Mouse (Mus musculus) frontal cortex, postnatal 10 days (tissue): ENCODE data around the gene Bsph2.

ENCODE experiments used
- DNase-seq, 2 experiments: peaks; one replicate each; pipeline ENCODE4 v3.0.0; 2022; ENCODE audit warnings: low spot score in 2 of 2, mixed read lengths in 1 of 2

Gene Bsph2

GRCm38 (mm10) chr7:13570967-13571366, at the start of gene Bsph2:
Gene Bsph2, minus strand, starts transcription at chr7:13571067.
- no peak for DNase-seq

- no peak for DNase-seq
Observed at GRCm38 (mm10) chr7:13511539-13511938, 59.3 kb downstream of the Bsph2 start.
